Mouse (Mus musculus) liver, embryonic 14.5 days (tissue): ENCODE measurements around the gene Cfl1. TPM values are rescaled to one million over a fixed set of nuclear protein-coding genes. Genes with fewer than 3 reads are reported as not detected.

Experiments used
- ATAC-seq: fragments of 200-750 bp; cut with Nextera tagmentation; 2 replicates; pipeline ENCODE4 v1.8.0; 2017; ENCODE audit warnings: moderate number of reproducible peaks, mild to moderate bottlenecking, moderate library complexity; ENCODE audit not compliant: insufficient read depth
- DNase-seq, 3 experiments: peaks; one replicate each; pipeline ENCODE4 v3.0.0-alpha.2; 2012 to 2013; ENCODE audit warnings: low read depth in 3 of 3, low spot score in 3 of 3
- H3K27ac ChIP-seq: fragments of 300-500 bp; sonication (generic); 2 replicates; pipeline ENCODE4 v1.5.1; 2014; ENCODE audit warnings: moderate library complexity, mild to moderate bottlenecking, control low read depth, inconsistent platforms
- H3K27me3 ChIP-seq: fragments of 300-500 bp; sonication (generic); 2 replicates; pipeline ENCODE4 v1.6.1; 2014; ENCODE audit warnings: mild to moderate bottlenecking, low read length, moderate library complexity; ENCODE audit not compliant: control insufficient read depth, insufficient read depth
- H3K36me3 ChIP-seq: fragments of 300-500 bp; sonication (generic); replicated peaks from 2 replicates; pipeline ENCODE4 v1.6.1; 2014; ENCODE audit warnings: low read depth; ENCODE audit not compliant: control insufficient read depth, insufficient read depth
- H3K4me1 ChIP-seq, 2 experiments: fragments of 200-500 bp in 1 of 2; fragments of 300-500 bp in 1 of 2; sonication (generic) in 1 of 2; replicated peaks; 2 replicates each; pipeline ENCODE4 v1.6.1; 2012 to 2014; ENCODE audit warnings: antibody characterized with exemption in 1 of 2, inconsistent platforms in 1 of 2, low read length in 1 of 2; ENCODE audit not compliant: control insufficient read depth in 2 of 2, insufficient read depth in 2 of 2
- H3K4me2 ChIP-seq: fragments of 300-500 bp; sonication (generic); 2 replicates; pipeline ENCODE4 v1.6.1; 2014; ENCODE audit warnings: low read depth, mild to moderate bottlenecking, control low read depth, moderate library complexity
- H3K4me3 ChIP-seq, 2 experiments: fragments of 200-500 bp in 1 of 2; fragments of 300-500 bp in 1 of 2; sonication (generic) in 1 of 2; 2 replicates each; pipeline ENCODE4 v1.5.1; 2012 to 2014; ENCODE audit warnings: low read depth in 2 of 2, low read length in 2 of 2, mild to moderate bottlenecking in 2 of 2, control low read depth in 1 of 2, inconsistent platforms in 1 of 2, moderate library complexity in 1 of 2; ENCODE audit not compliant: insufficient read depth in 1 of 2
- H3K9ac ChIP-seq: fragments of 300-500 bp; sonication (generic); replicated peaks from 2 replicates; pipeline ENCODE4 v1.6.1; 2014; ENCODE audit warnings: mild to moderate bottlenecking, control low read depth, moderate library complexity
- H3K9me3 ChIP-seq: fragments of 300-500 bp; sonication (generic); 2 replicates; pipeline ENCODE4 v1.6.1; 2016; ENCODE audit warnings: low read length, mixed read lengths; ENCODE audit not compliant: control insufficient read depth
- CTCF ChIP-seq: IDR thresholded peaks from 2 replicates; pipeline ENCODE4 v1.5.1; 2016; ENCODE audit warnings: antibody characterized with exemption, low read depth, control low read depth
- EP300 ChIP-seq: IDR thresholded peaks from 2 replicates; pipeline ENCODE4 v1.6.1; 2016; ENCODE audit warnings: antibody characterized with exemption, low read depth
- WGBS: fragments of 180-500 bp; shearing (Covaris S2); extraction: QIAGEN DNeasy Blood & Tissue Kit; methylation state at CpG from one replicate; pipeline ENCODE4 v1.1.7; 2014; ENCODE audit not compliant: insufficient replicate concordance; 5-methylcytosine and 5-hydroxymethylcytosine counted together
- polyA plus RNA-seq, 2 experiments: library from polyadenylated mRNA; depleted of rRNA in 1 of 2; stranded (reverse) in 1 of 2; unstranded in 1 of 2; fragments of >200 nt; fragmentation: Nextera tagmentation in 1 of 2; extraction: Ambion mirVana in 1 of 2; gene quantifications; 2 replicates each; pipeline versions ENCODE4 v1.2.1 to v1.2.3; 2012 to 2014

Gene Cfl1
- polyA plus RNA-seq, 2 experiments, result 443 to 1,304 TPM

DNA sequence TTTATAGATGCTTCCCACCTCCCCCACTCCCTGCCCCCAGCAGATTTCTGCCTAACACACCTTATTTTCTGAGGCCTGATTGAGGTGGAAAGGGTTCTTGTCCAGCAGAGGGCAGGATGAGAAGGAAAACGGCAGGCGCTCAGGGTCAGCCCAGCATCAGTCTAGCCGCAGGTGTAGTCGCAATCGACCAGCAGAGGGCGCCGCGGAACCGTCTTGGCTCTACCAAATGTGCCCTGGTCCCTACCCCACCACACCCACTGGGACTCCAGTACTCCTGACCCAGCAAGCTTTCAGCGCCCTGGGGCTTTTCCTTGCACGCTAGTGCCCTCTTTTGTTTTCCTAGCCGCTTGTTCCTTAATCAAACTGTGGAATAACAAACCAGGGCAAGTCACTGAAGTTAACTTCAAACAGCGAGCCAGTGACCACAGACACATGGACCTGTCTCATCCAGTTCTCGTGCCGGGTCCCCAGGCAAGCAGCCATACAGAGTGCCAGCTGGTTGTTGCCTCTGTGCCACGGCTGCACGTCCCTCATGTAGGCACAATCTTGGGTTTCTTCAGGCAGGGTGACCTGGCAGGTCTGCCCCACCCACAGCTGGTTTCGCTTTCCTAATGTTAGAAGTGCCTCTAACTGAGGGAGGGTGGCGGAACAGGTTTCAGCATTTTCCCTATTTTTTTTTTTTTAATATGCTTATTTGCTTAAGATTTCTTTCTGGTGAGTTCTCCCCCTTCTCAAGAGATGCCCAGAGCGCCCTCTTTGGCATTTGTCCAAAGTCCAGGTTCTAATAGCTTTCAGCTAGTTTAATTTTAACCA is 39.3 kb downstream of the Cfl1 start:
- H3K9me3 ChIP-seq, result no peaks in the 10 kb centered on the region
- DNase-seq (peak; percentile 76 to 83 (median 80)), ATAC-seq (peak; percentile 91)
- peaks cover 2% of the 10 kb centered on the region in 2 experiments; a peak in 1 of 4 replicates for H3K4me1 ChIP-seq
- TF ChIP-seq CTCF, result peak; percentile 99
- no peak for TF ChIP-seq EP300
- no peaks in the 10 kb centered on the region for H3K27me3 ChIP-seq
- 20% methylated on average over 20 of the region's 20 CpGs for WGBS
- no peak overlapping the region for H3K4me3 ChIP-seq
- no peaks in the 10 kb centered on the region for H3K36me3 ChIP-seq
- no peak overlapping the region for H3K9ac ChIP-seq
- H3K4me2 ChIP-seq, result peak overlapping the region; percentile 55
- no peak overlapping the region for H3K27ac ChIP-seq

DNA sequence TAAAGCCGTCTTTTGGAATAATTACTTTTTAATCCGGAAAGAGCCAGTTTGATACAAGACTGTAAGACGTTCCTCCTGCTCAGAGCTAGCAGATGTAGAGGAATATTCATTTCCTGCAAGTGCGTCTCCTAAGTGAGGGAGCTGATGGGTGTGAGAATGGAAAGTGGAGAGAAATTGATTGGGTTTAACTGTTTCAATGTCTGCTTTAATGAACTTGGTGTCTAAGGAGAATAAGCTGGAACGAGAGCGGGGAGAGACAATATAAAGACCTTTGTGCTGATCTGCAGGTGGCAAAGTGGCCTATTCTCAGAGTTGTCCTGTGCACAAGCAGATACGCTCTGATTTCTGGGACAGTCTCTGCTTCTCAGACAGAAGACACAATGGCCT is 39.9 kb downstream of the Cfl1 start:
- WGBS, result 68% methylated on average over 7 of the region's 7 CpGs
- Histone ChIP-seq H3K27me3 (no peaks in the 10 kb centered on the region), H3K9me3 (no peaks in the 10 kb centered on the region), H3K9ac (no peak overlapping the region), H3K36me3 (no peaks in the 10 kb centered on the region), H3K4me3 (no peak overlapping the region), H3K4me2 (no peak overlapping the region), H3K4me1 (peaks cover 2% of the 10 kb centered on the region in 2 experiments; a peak in 1 of 4 replicates), H3K27ac (no peak overlapping the region)
- TF ChIP-seq CTCF (no peak), EP300 (no peak)
- ATAC-seq (no peak), DNase-seq (no peak)

DNA sequence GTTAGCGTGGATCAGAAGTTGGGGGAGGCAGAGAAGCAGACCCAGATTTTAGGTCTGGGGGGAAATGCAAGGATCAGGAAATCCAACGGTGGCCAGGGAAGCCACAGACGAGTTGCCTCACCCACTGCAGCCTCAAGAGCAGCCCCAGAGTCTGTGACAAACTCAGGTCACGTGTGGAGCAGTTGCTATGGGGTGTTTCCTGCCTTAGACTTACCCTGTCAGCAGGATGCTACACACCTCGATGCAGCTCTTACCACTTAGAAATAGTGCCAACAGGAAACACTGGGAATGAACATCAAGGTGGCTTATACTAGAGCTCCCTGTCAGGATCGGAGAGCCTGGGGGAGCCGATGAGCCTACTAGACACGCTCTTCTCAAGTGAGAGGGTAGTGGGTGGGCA is 42.3 kb downstream of the Cfl1 start:
- Histone ChIP-seq H3K36me3 (no peaks in the 10 kb centered on the region), H3K27me3 (no peaks in the 10 kb centered on the region), H3K4me1 (peaks cover 2% of the 10 kb centered on the region in 2 experiments; a peak in 1 of 4 replicates), H3K4me2 (no peak overlapping the region), H3K27ac (no peak overlapping the region), H3K4me3 (no peak overlapping the region), H3K9ac (no peak overlapping the region), H3K9me3 (no peaks in the 10 kb centered on the region)
- TF ChIP-seq EP300, result no peak
- TF ChIP-seq CTCF, result no peak
- WGBS, result 50% methylated on average over 8 of the region's 8 CpGs
- ATAC-seq, result no peak
- DNase-seq, result no peak

DNA sequence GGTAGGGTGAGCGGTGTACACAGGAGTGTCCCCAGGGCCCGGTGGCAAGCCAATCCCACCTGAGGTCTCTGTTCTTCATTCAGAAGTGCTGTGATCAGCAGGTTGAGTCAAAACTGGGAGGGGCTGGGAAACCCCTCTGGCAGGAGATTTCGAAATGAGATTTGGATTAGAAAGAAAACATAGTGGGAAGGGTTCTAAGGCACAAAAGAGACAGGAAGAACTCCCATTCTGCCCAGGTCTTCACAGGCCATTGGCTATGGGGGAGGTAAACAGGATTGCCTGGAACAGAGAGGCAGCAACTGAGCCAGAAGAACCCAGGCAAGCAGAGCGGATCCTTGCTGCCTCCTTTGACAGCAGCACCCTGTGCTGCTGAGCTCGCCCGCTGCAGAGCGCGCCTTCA is 48.5 kb downstream of the Cfl1 start:
- H3K4me2 ChIP-seq, result no peak overlapping the region
- no peaks in the 10 kb centered on the region for H3K36me3 ChIP-seq
- ATAC-seq (no peak), DNase-seq (no peak)
- H3K9me3 ChIP-seq, result no peaks in the 10 kb centered on the region
- no peaks in the 10 kb centered on the region for H3K27me3 ChIP-seq
- no peaks in the 10 kb centered on the region for H3K4me1 ChIP-seq
- H3K27ac ChIP-seq, result no peak overlapping the region
- H3K9ac ChIP-seq, result no peak overlapping the region
- TF ChIP-seq EP300 (no peak), CTCF (no peak)
- WGBS, result 71% methylated on average over 8 of the region's 8 CpGs
- no peak overlapping the region for H3K4me3 ChIP-seq

DNA sequence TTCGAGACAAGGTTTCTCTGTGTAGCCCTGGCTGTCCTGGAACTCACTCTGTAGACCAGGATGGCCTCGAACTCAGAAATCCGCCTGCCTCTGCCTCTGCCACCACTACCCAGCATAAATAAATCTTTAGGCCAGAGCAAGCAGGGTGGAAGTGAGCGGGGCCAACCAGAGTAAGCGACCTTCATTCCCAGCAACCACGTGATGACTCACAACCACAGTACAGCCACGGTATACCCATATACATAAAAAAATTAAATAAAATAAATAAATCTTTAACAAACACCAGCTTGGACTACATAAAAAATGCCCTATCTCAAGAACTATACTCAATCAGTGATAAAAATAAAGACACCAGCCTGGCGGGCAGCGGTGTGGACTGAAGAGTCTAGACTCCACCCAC is 53.1 kb downstream of the Cfl1 start:
- DNase-seq, result no peak
- no peaks in the 10 kb centered on the region for H3K4me1 ChIP-seq
- TF ChIP-seq CTCF (no peak), EP300 (no peak)
- no peak overlapping the region for H3K9ac ChIP-seq
- no peaks in the 10 kb centered on the region for H3K9me3 ChIP-seq
- H3K4me3 ChIP-seq, result no peak overlapping the region
- 63% methylated on average over 9 of the region's 9 CpGs for WGBS
- no peaks in the 10 kb centered on the region for H3K27me3 ChIP-seq
- H3K36me3 ChIP-seq, result no peaks in the 10 kb centered on the region
- ATAC-seq, result no peak
- no peak overlapping the region for H3K4me2 ChIP-seq
- no peak overlapping the region for H3K27ac ChIP-seq
